Mouse (Mus musculus) kidney, postnatal 36 days (tissue): ENCODE measurements at regions not wholly inside any gene's neighbourhood (a gene's known extent, or its start where the extent isn't known, plus 50 kb on each side); places are given as distances from the start of the nearest gene placed in this dataset.

Source experiments
- DNase-seq, 2 experiments: peaks; one replicate each; pipeline ENCODE4 v3.0.0; 2021 to 2022; ENCODE audit warnings: mixed read lengths in 2 of 2

DNA sequence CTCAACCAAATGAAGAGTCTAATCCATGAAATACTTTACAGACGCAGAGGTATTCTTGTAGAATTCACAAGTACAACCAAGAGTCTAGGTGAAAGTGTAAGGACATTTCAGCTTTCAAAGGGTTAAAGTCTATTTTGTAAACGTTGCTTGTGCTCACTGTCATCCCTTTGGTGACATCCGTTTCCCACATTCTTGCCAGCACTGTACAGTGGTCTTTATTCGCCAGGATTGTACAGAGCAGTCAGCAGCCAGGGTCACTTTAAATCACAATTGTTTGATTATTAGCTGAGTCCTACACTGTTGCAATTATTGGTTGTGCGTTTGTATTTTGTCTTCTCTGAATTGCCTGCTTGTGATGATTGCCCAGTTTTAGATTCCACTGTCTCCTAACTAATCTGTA, 427.3 kb upstream of the Rgma start:
- no peak for DNase-seq

DNA sequence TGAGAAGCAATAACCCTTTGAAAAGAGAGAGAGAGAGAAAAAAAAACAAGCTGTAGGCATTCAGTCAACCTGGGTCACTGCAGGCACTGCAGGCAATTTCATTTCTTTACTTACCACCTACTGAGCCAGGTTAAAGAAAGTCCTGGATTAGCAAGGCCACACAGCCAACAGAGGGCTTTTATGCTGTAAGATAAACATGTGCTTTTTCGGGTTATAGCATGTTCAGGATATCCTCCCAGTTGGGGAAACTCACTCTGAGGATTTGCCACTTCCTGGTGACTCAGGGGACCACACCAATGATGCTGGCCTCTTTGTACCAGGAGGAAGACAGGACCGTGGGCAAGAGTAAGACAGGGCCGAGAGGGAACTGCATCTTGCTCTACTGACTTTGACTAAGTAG, 426.6 kb upstream of the Rgma start:
- DNase-seq = no peak

DNA sequence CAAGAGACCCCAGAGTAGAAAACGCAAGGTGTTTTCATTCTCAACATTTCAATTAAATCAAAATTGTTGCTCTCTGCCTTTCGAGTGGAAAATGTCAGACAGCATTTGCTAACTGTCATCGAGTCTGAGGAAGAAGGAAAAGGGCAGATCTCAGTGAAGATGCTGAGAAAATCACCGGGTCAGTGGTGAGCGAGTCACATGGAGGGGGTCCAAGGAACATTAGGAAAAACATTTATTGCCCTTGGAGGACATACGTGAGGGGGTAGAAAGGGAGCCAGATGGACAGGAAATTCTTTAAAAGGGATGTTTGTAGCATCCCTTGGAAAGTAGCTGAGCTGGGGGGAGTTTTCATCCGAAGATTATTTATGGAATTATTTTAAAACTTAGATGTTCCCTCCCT, 425.4 kb upstream of the Rgma start:
- DNase-seq = no peak

DNA sequence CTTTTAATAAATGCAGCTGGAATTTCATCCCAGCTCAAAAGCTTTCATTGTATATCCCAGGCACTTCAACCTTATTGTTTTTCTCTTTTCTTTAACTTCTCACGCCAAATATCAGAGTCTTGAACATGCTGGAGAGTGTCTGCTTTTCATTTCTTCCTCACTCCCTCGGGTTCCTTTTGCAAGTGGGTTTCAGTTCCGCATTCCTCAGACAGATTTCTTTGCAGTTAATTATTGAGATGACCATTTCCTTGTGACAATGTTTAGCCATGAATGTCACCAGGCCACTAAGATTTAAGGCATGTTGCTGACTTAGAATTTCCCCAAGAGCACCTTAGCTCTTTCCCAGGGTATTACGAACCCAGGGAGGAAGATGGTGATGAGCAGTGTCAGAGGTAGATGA, 417.6 kb upstream of the Rgma start:
- DNase-seq = no peak

DNA sequence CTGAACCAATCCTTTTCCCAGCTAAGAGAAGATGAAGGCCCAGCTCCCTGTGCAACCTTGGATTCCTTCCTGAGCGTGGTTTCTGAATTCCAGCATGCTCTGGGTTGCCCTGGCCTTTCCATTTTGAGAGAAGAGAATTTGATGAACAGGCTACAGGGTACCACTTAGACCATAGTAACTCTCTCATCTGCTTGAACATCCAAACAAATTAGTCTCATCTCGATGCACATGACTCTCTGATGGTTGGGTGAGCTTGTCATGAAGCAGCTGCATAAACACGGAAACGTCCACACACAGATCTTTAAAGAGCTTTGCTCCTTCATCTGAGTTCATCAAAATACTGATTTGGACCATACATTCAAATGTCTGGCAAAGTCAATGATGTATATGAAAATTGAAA, 414.0 kb upstream of the Rgma start:
- no peak for DNase-seq

DNA sequence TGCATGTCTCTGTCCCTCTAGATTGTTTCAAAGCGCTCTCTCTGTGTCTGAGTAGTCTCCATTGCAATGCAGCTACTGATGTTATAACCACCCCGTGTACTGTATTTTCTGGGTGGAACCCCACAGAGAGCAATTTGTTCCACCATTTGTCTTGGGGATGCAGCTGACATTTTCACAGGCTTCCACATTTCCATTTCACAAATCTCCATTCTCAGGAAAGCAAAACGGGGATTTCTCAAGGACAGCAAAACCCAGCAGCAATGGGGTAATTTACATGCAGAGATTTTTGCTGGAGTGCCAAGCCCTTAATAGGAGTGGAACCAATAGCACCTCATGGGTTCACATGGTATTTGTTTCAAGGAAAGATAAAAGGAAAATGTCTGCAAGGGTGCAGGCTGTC, 412.5 kb upstream of the Rgma start:
- DNase-seq = no peak

DNA sequence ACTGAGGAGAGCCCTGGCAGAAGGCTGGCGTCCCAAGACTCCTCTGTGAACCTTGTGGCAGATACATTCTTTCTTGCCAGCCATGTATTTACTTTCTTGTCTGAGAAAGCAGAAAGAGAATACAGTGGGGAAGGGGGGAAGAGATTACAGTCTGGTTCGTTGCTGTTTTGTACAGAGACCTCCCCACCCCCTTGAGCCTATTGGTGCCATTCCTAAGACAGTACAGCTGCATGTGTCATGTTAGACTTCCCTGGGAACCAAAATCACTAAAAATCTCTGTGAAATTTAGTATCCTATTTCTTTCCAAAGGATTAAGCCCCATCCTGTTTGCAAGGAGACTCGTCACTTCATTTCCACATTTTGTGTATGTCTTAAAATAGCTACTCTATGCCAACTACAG, 411.4 kb upstream of the Rgma start:
- DNase-seq = no peak

DNA sequence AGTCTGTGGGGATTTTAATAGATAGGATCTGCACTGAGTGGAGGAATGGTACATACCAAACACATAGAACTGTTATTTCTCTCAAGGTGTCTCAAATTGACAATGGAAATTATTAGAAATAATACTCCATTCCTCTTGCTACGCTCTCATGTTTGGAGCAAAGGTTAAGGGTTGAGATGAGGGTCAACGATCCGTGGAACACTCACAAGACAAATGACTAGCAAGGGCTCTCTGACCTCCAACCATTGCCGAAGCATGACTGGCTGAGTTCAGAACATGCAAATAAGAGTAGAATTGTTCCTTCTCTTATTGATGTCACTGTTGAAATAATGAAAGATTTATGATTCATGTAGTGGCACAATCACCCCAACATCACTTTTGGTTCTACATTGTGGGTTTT, 407.1 kb upstream of the Rgma start:
- DNase-seq = no peak

DNA sequence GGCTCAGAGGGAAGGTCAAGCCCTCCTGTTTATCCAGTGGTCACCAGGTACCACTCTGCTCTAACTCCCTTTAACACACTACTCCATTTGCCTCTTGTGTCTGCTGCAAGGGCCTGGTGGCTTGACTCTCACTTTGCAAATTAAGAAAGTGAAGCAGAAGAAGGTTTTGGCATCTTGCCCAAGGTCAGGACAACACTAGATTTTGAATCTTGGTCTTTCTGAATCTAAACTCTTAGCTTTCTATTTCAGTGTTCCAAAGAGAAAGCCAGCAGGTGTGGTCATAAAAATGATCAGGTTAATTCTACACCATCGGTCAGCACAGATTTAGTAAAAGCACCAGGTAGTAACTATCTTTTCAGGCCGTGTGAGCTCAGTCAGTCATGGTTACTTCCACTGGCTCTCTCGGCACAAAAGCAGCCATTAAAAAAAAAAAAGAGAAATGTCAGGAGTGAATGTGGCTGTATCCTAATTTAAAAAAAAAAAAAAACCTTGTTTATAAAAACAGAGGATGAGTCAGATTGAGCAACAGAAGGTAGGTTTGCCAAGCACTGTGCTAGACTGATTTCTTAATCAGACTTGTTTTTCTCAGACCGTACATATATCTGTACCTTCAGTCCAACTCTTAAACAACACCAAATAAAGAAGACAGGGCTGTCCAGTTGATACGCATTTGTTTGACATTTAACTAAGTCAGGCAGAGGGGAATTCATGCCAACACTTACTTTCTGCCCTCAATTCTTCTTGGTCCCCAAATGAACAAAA, 403.6 kb upstream of the Rgma start:
- DNase-seq = peak in 1 of 2 experiments; percentile 15

DNA sequence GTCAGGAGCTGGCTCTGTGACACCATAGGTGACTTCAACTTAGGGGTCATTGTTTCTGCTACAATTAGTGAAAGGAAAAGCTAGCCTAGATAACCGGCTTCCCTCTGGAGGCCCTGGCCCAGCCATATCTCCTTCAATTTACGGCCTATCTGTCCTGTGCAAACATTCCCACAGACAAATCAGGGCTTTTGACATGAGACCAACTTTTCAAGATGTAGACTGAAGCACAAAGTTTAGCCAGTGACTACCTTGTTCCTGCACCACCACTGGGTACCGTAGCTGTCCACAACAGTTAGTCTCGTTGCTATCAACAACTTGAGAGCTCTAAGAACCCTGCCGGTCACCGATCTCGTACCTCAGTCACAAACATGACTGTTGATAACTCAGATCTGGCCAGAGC, 402.9 kb upstream of the Rgma start:
- no peak for DNase-seq

DNA sequence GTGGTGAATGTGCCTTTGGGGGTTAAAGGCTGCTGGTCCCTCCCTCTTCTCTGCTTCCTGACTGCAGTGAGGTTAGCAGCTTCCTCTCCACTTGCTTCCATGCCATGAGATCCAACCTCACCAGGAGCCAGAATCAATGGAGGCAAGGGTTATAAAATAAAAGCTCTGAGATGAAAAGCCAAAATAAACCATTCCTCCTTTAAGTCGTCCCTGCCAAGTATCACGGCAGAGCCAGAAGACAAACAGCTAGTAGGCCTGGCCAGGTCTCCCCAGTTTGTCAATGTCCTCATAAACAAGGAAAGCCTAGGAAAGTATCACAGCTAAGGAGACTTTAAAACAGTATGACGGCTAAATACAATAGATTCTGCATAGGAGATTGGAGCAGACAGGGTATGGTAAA, 401.5 kb upstream of the Rgma start:
- DNase-seq = no peak

DNA sequence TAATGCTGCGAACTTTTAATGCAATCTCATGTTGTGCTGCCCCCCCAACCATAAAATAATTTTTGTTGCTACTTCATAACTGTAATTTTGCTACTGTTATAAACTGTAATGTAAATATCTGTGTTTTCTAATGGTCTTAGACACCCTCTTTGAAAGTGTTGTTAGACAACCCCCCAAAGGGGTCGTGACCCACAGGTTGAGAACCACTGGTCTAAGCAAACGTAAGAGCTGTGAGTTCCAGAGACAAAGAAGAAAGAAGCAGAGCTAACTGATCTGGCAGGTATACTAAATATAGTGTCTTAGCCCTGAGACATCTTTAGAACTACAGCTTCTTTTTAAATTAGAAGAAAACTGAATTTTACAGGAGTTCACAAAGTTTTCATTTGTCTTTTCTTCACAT, 400.9 kb upstream of the Rgma start:
- DNase-seq = no peak

DNA sequence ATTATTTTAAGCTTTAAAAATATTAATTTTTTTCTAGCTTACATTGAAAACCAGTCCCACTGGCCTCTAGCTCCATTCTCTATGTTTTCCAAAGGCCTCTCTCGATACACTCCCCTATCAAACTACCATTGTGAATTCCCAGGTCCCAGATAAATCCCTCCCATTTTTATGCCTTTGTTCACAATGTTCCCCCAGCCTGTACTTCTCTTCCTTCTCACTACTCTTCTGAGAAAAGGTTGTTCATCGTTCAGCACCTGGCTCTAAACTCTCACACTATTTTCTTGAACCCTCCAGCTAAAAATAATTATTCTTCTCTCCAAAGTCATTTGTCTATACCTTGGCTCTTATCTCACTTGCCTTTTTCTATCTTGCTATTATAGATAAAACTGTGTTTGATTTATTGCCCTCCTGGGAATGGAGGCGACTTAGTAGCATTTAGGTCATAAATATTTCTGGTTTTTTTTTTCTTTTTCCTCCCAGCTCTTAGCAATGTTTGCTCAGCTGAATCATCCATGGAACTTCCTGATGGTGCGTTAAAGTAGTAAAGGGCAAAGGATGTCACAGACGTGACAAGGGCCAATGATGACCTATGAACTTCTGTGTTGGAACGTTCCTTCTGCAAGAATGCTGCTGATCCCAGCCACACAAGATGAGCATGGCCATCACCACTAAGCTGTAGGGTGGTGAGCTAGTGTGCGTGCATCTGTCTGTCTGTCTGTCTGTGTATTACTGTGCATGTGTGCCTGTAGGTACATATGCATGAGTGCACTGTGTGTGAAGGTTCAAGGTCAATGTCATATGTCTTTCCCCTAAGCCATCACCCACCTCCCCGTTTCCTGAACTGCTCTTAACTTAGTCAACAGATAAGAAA, 384.5 kb upstream of the Rgma start:
- DNase-seq = peak; percentile 12 to 31

DNA sequence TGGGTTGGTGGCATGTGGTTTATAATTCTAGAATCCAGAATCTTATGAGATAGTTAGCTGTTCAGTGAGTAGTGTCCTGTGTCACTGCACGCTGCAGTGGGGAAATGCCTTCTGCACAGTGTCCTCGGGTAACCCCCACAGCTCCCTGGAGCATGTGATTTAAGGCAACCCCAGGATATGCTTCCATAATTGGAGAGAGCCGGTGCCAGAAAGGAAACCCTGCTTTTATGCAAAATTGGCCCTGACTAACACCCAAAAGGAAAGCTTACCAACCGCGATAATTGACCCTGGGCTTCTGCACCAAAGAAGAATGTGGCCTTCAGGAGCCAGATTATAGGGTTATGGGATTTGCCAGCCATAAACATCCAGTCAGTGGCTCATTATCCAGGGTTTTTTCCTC, 376.9 kb upstream of the Rgma start:
- peak; percentile 16 to 32 for DNase-seq

DNA sequence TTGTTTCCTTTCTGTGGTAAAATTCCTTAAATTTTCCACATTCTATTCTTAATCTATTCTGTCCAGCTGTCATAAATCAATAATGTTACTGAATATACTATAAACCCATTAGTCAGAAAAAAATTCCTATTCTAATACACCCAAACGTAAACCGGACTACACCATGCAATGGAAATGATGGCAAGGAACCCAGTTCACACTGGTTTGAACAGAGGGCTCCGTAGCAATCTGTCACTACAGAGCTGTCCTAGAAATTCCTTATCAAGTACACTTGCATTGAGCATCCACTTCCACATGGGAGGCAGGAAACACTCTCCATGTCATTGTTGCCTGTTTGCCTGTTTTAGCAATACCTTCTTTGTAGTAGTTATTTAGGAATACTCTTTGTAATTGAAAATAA, 356.2 kb upstream of the Rgma start:
- no peak for DNase-seq

DNA sequence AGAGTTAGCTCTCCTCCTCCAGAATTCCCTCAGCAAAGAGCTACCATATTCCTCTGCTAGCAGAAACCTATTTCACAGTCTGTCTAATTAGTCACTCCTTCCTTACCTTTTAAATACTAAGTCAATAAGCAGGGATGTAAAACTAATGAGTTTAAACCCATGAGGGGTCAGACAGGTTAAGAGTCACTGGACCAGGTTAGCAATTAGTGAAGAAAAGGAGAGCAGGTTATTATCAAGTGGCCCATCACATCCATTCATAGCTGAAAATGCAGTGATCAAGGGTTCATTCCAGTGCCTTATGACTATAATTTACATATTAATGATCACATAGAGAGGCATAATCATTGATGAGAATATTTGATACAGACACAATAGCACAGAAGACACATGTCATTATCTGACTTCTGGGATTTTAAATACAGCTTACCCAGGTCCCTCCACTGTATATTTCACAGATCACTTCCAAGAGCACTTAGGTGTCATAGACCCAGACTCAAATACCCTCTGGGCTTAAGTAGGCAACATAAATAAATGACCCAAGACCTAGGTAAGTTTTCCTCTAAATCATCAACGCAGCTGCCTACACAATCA, 355.4 kb upstream of the Rgma start:
- DNase-seq = no peak

DNA sequence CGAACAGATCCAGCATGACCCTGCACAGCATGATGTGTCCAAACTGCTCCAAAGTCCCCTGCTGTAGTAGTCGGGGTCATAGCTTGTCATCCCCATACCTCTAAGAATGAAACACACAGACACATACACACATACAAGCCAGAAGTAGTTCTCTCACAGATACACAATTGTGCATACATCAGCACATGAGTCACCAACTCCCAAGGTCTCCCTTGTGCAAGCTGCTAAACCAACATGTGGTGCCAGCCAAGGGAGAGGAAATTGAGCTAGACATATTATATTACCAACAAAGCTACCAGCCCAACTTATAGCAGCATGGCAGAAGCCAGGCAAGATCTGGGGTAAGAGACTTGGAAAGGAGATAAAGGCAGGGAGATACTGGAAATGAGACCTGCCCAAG, 353.5 kb upstream of the Rgma start:
- DNase-seq = no peak

DNA sequence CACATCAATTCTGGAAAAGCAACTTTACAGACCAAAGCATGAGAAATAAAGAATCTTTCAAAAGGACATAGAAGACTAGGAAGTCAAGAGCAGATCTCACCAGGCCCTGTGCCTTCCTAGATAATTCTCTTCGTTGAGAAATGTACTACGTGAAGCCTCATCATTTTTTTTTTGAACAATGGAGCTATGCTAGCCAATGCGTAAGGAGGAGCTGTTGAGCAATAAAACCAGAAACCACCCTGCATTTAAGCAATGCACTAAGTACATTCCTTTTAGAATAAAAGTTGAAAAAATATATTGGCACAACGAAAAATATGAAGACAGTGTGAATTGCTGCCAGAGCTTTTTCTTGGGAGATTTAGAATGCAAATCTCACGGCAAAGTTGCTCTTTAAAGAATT, 349.7 kb upstream of the Rgma start:
- DNase-seq = no peak

DNA sequence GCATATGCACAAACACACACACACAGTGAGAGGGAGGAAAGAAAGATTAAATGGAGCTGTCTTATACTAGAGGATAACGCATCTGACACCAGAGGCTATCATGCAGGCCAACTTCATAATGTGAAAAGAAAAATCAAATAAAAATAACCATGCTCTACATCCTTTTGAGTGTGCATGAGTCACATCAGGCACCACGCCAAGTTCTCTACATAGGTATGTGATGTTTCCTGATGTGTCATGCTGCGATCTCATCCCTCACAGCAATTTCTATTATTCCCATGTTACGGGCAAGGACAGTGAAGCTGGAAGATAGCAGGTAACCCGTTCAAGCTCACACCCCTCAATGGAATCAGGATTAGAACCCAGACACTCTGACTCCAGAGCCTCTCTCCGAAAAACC, 346.4 kb upstream of the Rgma start:
- no peak for DNase-seq

DNA sequence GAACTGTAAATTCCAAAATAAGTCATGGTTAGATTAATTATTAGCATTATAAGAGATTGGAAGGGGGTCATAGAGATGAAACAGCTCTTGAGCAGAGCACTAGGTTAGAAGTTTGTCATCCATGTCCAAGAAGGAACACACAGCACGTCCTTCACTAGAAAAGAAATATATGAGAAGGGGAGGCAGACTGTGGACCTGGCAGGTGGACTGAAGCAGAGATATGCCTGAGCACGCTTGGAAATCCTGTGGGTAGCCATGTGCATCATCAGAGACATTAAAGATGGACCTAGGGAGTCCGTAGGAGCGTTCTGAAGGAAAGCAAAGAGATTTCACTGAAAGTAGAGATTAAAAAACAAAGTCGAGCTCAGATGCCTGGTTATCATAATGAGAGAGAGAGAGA, 343.9 kb upstream of the Rgma start:
- peak in 1 of 2 experiments; percentile 19 for DNase-seq

DNA sequence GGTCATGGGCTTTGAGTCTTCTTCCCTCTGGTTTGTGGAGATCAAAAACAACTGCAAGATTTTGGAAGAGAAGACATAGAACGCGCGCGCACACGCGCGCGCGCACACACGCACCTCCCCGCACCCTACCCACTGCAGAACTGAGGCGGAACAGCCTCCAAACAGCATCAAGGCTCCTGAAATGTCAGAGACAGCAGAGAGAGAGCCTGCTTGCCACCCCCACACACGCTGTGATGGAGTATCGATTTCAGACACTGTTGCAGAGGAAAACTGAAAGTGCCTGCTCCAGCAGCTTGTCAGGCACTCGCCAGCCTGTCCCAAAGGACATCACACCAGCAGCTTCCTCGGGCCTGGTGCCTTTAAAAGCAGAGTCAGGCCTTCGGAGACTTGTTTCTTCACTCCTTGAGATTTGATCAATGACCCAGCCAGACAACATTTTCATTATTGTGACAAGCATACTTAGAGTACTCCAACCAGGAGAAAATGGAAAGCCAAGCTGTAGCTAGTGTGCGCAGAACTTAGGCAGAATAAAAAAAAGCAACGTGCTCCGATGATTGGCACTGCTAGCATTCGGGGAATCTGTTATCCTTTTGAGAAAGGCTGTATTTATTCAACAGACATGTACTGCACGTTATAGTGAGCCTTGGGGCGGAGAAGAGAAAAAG, 342.9 kb upstream of the Rgma start:
- no peak for DNase-seq

DNA sequence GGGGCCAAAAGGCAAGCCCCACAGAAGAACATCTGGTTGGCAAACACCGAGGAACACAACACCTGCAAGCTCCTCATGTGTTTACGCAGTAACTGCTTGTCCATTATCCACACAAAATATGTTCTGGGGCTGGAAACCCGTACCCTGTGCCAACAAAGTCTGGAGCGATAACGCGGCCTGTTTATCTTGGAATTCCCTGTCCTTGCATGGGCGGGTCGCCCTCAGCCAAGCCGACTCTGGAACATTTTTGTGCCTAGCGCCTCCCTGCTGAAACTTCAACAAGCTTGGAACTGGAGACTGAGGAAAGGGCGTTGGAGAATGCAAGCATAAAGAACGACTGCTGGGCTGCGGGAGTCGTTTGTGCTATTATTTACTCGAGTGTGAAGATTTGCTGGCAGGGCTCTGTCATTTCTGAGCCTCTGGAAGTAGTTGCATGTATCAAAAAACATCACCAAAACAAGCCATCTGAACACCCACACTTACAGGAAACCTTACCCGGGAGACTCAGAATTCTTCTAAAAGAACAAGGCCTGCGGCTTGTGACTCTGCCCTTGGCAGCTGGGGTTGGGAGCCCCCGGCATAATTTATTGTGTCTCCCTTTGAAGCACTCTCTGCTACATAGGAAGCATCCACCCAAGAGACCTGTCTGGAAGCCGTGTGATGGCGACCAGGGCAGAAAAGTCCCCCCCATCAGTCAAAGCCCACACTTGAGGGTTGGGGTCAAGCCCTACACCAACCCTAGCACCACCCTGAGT, 338.3 kb upstream of the Rgma start:
- DNase-seq = peak; percentile 30 to 52

DNA sequence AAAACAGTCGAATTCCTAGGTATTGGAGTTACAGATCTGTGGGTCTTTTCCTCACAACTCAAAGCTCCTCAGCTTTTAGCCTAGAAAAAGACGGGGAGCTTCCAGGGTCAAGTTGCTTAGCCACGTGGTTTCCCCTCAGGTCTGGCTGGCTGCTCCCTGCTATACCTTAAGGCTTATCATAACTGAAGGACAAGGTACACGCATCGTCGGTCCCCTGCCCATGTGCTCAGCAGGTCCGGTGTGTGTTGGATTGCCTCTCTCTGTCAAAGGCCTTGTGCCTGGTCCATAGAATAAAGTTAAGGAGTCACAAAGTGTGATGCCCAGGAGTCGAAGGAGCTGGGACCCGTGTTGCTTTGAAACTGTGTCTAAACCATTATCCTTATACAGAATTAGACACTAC, 337.7 kb upstream of the Rgma start:
- DNase-seq = no peak
